Mouse (Mus musculus): ENCODE measurements around the gene Ndufaf8. TPM values are rescaled to one million over a fixed set of nuclear protein-coding genes. Genes with fewer than 3 reads are reported as not detected.

The Ndufaf8 gene
- polyA plus RNA-seq (2016; fragmentation: Nextera tagmentation; extraction: Ambion mirVana) = 78.5 and 83.8 TPM in 2 replicates

GRCm38 (mm10) chr11:120098588-120099511 is at the start of gene Ndufaf8, which contains the start of gene Tepsin:
TSS of gene Ndufaf8 (plus strand) at chr11:120098928.
TSS of gene Tepsin (minus strand) at chr11:120098731.
- Histone ChIP-seq H3K36me3 (peaks cover 46% of the 10 kb centered on the region), H3K4me3 (peak within 1 kb of the TSS; percentile 69), H3K27ac (peak within 1 kb of the TSS; percentile 90), H3K27me3 (ENCODE audit: low read depth, poor library complexity, severe bottlenecking) (no peaks in the 10 kb centered on the region), H3K9me3 (replicated peaks) (no peaks in the 10 kb centered on the region), H3K4me1 (peaks cover 20% of the 10 kb centered on the region)
- DNase-seq (ENCODE audit: low spot score) = peak; percentile 98
- WGBS = under 1% methylated on average over 77 of the region's 77 CpGs

DNA sequence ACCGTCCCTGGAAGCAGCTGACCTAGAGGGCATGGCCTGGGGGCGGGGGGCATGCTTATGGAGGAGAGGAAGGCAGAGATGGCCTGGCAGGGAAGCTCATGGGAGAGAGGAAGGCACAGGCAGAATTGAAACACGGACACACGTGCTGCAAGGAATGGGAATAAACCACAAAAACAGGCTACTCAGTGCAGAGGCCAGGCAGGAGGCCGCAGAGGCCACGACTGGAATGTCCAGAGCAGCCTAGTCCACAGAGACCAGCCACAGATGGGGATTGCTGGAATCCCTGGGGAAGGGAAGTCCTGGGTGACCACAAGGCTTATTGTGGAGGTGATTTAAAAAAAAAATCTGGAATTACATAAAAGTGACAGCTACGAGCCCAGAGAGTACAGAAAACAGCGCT is 49.7 kb upstream of the Ndufaf8 start:
- Histone ChIP-seq H3K4me1 (peaks cover 49% of the 10 kb centered on the region), H3K9me3 (replicated peaks) (no peaks in the 10 kb centered on the region), H3K27me3 (ENCODE audit: low read depth, poor library complexity, severe bottlenecking) (peaks cover 75% of the 10 kb centered on the region), H3K27ac (no peak overlapping the region), H3K4me3 (no peak overlapping the region), H3K36me3 (no peaks in the 10 kb centered on the region)
- no peak for DNase-seq (ENCODE audit: low spot score)
- 84% methylated on average over 8 of the region's 8 CpGs for WGBS

DNA sequence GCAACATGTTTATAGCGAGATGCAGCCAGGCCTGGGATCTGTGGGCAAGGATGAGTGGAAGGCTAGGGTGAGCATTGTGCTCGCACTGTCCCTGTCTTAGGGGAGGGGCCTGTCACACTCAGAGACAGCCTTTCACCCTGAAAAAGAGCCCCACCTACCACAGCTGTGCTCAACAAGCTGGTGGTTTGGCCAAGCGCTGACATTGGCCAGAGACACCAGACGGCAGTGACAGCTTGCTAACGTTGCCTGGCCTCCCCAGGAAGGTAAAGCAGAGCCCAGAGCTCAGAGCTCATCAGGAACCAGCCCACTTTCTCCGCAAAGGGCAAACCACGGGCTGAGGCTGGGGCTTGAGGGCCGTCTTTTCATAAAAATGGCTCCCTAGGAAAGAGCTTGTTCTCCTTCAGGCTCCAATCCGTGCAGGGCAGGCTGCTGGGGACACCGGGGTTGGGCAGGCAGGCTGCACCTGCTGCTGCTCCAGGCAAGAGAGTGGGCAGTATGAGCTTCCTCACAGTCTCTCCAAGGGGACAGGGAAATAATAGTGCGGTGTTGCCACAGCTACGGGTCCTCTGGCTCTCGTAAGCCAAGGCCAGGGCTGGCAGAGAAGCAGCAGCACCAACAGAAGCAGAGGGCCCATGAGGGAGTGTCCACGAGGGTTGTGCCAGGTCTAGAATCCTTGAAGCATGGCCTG is 47.5 kb upstream of the Ndufaf8 start:
- no peak overlapping the region for H3K4me3 ChIP-seq
- H3K36me3 ChIP-seq = no peaks in the 10 kb centered on the region
- H3K9me3 ChIP-seq (replicated peaks) = no peaks in the 10 kb centered on the region
- H3K27me3 ChIP-seq (ENCODE audit: low read depth, poor library complexity, severe bottlenecking) = peaks cover 53% of the 10 kb centered on the region
- DNase-seq (ENCODE audit: low spot score) = no peak
- WGBS = 48% methylated on average over 14 of the region's 14 CpGs
- H3K4me1 ChIP-seq = peaks cover 36% of the 10 kb centered on the region
- 0 out of 2 replicates have a peak overlapping the region, but pooled peaks have one; percentile 15 for H3K27ac ChIP-seq

GRCm38 (mm10) chr11:120052274-120052673 is 46.5 kb upstream of the Ndufaf8 start:
- H3K4me1 ChIP-seq = peaks cover 26% of the 10 kb centered on the region
- no peak overlapping the region for H3K4me3 ChIP-seq
- no peaks in the 10 kb centered on the region for H3K9me3 ChIP-seq (replicated peaks)
- H3K27ac ChIP-seq = no peak overlapping the region
- WGBS = 84% methylated on average over 9 of the region's 9 CpGs
- no peak for DNase-seq (ENCODE audit: low spot score)
- H3K27me3 ChIP-seq (ENCODE audit: low read depth, poor library complexity, severe bottlenecking) = peaks cover 43% of the 10 kb centered on the region
- H3K36me3 ChIP-seq = no peaks in the 10 kb centered on the region

DNA sequence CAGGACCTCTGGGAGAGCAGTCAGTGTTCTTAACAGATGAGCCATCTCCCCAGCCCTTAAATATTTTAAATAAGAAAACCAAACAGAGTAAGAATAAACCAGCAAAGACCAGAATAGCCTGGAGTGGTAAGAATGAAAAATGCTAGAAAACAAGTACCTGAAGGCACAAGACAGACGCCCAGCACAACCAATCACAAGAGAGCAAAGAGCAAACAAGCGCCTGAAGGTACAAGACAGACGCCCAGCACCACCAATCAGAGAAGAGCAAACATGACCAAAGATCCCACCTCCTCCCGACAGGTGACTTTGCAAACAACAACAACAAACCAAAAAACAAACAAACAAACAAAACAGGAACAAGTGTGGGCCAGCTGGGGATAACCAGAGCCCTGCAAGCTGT is 44.9 kb upstream of the Ndufaf8 start:
- Histone ChIP-seq H3K27ac (no peak overlapping the region), H3K36me3 (no peaks in the 10 kb centered on the region), H3K9me3 (replicated peaks) (no peaks in the 10 kb centered on the region), H3K4me3 (no peak overlapping the region), H3K4me1 (peaks cover 12% of the 10 kb centered on the region; the same call in 1 of the 2 replicates), H3K27me3 (ENCODE audit: low read depth, poor library complexity, severe bottlenecking) (peaks cover 27% of the 10 kb centered on the region)
- DNase-seq (ENCODE audit: low spot score) = no peak
- 80% methylated on average over 4 of the region's 4 CpGs for WGBS

GRCm38 (mm10) chr11:120055953-120056732 is 42.6 kb upstream of the Ndufaf8 start:
- DNase-seq (ENCODE audit: low spot score) = no peak
- WGBS = 87% methylated on average over 12 of the region's 12 CpGs
- Histone ChIP-seq H3K27ac (no peak overlapping the region), H3K4me3 (no peak overlapping the region), H3K4me1 (peaks cover 13% of the 10 kb centered on the region; the same call in 1 of the 2 replicates), H3K27me3 (ENCODE audit: low read depth, poor library complexity, severe bottlenecking) (peaks cover 4% of the 10 kb centered on the region; the same call in 1 of the 2 replicates), H3K36me3 (no peaks in the 10 kb centered on the region), H3K9me3 (replicated peaks) (no peaks in the 10 kb centered on the region)

DNA sequence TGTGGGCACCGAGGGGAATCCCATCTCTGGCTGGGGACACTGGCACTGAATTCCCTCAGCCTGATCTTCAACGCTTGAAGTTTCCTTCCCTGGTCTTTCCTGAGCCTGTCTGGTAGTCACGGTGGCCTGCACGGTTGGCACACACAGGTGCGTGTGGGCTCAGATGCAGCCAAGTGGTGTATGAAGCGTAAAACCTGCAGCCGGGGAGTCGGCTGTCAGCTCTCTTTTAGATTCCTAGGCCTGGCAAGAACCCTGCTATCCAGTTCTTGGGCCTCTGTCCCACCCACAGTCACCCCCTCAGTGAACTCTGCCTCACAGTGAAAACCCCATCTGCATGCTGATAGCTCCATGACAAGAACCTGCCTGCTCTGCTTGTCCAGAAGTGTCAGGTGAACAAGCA is 38.1 kb upstream of the Ndufaf8 start:
- Histone ChIP-seq H3K36me3 (peaks cover 27% of the 10 kb centered on the region), H3K27ac (no peak overlapping the region), H3K4me3 (no peak overlapping the region), H3K9me3 (replicated peaks) (no peaks in the 10 kb centered on the region), H3K27me3 (ENCODE audit: low read depth, poor library complexity, severe bottlenecking) (no peaks in the 10 kb centered on the region), H3K4me1 (0 out of 2 replicates have a peak, but pooled peaks cover 9% of the 10 kb centered on the region)
- 87% methylated on average over 8 of the region's 8 CpGs for WGBS
- no peak for DNase-seq (ENCODE audit: low spot score)

DNA sequence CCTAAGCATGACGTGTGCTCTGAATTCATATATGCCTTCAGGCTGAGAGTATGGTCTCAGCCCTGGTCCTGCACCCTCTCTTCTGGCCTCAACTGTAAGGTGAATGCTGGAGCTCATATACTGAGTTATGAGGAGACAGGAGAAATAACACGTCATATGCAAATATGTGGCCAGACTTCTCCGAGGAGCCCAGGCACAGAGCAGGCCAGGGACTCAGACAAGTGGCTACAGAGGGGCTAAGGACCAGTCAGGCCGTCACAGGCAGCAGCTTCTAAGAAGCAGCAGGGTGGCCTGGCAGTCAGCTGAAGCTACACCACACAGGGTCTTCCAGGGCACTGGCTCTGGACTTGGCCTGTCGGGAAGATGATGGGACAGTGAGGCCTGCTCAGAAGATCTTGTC is 35.4 kb upstream of the Ndufaf8 start:
- Histone ChIP-seq H3K9me3 (replicated peaks) (no peaks in the 10 kb centered on the region), H3K4me3 (no peak overlapping the region), H3K27ac (no peak overlapping the region), H3K4me1 (peaks cover 23% of the 10 kb centered on the region), H3K27me3 (ENCODE audit: low read depth, poor library complexity, severe bottlenecking) (no peaks in the 10 kb centered on the region), H3K36me3 (peaks cover 54% of the 10 kb centered on the region)
- WGBS = 89% methylated on average over 5 of the region's 5 CpGs
- DNase-seq (ENCODE audit: low spot score) = no peak

DNA sequence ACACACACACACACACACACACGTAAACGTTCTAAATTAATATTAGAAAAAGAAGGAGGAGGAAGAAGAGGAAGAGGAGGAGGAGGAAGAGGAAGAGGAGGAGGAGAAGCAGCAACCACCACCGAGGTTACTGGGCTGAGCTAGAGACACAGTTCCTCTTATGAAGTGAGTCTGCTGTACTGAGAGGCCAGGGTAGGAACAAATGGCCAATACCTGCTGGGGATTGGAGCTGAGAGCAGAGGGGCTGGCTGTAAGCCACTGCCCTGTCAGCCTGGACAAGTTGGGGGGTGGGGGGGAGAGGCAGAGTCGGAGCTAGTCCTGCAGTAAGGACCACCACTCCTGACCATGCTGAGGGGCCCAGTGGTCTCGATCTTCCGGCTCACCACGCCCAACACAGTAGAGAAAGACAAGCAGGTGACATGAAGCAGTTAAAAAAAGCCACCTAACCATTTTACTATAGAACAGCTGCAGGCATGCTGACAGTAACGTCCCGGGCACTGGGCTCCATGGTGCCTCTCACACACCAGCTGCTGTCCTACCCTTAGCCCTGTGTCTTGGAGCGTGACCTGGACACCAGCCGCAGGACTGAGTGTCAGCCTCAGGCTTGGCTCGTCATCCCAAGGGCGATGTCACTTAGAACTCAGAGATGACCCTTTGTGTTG is 34.6 kb upstream of the Ndufaf8 start:
- Histone ChIP-seq H3K27me3 (ENCODE audit: low read depth, poor library complexity, severe bottlenecking) (no peaks in the 10 kb centered on the region), H3K27ac (no peak overlapping the region), H3K36me3 (peaks cover 60% of the 10 kb centered on the region), H3K9me3 (replicated peaks) (no peaks in the 10 kb centered on the region), H3K4me1 (peaks cover 23% of the 10 kb centered on the region), H3K4me3 (no peak overlapping the region)
- 89% methylated on average over 12 of the region's 13 CpGs for WGBS
- DNase-seq (ENCODE audit: low spot score) = no peak

DNA sequence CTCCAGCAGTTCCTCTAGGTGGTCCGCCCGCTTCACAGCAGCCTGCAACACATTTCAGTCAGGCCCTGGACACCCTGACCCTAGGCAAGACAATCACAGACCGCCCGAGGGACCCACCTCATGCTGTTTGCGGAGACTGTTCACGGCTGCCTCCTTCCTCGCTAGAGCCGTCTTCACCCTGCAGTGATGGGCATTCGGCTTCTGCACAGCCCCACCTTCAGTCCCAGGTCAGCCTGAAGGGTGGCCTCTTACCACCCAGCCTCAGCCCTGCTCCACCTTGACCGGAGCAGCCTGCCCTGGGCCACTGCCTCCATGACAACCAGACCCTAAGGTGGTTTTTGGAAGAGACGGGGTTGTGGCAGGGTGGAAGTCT is 34.1 kb upstream of the Ndufaf8 start:
- no peak for DNase-seq (ENCODE audit: low spot score)
- H3K9me3 ChIP-seq (replicated peaks) = no peaks in the 10 kb centered on the region
- no peak overlapping the region for H3K4me3 ChIP-seq
- no peak overlapping the region for H3K27ac ChIP-seq
- H3K36me3 ChIP-seq = peaks cover 65% of the 10 kb centered on the region
- H3K27me3 ChIP-seq (ENCODE audit: low read depth, poor library complexity, severe bottlenecking) = no peaks in the 10 kb centered on the region
- 93% methylated on average over 11 of the region's 11 CpGs for WGBS
- H3K4me1 ChIP-seq = peaks cover 25% of the 10 kb centered on the region

DNA sequence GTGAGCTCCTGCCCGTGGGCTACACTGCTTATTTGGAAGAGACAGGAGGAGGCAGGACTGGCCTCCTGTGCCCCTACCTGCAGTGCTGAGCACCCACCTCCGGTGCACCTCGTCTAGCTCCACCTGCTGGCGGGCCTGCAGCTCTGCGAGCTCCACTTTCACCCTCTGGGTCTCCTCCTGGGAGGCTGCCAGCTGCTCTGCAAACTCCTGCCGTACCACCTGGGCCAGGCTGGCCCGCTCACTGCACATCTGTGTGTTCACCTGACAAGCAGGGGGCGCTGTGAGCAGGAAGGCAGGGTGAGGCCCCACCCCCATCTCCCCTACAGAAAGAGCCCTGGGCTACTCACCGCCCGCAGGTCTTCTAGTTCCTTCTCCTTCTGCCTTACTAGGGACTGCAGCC is 33.4 kb upstream of the Ndufaf8 start:
- Histone ChIP-seq H3K9me3 (replicated peaks) (no peaks in the 10 kb centered on the region), H3K27me3 (ENCODE audit: low read depth, poor library complexity, severe bottlenecking) (no peaks in the 10 kb centered on the region), H3K4me3 (no peak overlapping the region), H3K4me1 (peaks cover 25% of the 10 kb centered on the region), H3K36me3 (peaks cover 72% of the 10 kb centered on the region), H3K27ac (no peak overlapping the region)
- DNase-seq (ENCODE audit: low spot score) = peak; percentile 69
- 34% methylated on average over 10 of the region's 10 CpGs for WGBS

- peak overlapping the region; percentile 43; the same call in 1 of the 2 replicates for H3K27ac ChIP-seq
- peaks cover 97% of the 10 kb centered on the region for H3K36me3 ChIP-seq
Observed at GRCm38 (mm10) chr11:120067834-120068233, 30.9 kb upstream of the Ndufaf8 start.

More at GRCm38 (mm10) chr11:120067834-120068233, 30.9 kb upstream of the Ndufaf8 start:
- peaks cover 46% of the 10 kb centered on the region for H3K4me1 ChIP-seq
- H3K27me3 ChIP-seq (ENCODE audit: low read depth, poor library complexity, severe bottlenecking) = no peaks in the 10 kb centered on the region
- H3K9me3 ChIP-seq (replicated peaks) = no peaks in the 10 kb centered on the region
- no peak for DNase-seq (ENCODE audit: low spot score)
- WGBS = 60% methylated on average over 17 of the region's 17 CpGs
- H3K4me3 ChIP-seq = no peak overlapping the region

All from limb, embryonic 10.5 days (tissue).